Mouse (Mus musculus) midbrain, embryonic 14.5 days (tissue): ENCODE data around the gene Galnt18. TPM values are rescaled to one million over a fixed set of nuclear protein-coding genes. Genes with fewer than 3 reads are reported as not detected.

Source experiments
- ATAC-seq: fragments of 200-750 bp; cut with Nextera tagmentation; 2 replicates; pipeline ENCODE4 v1.8.0; 2017; ENCODE audit warnings: moderate number of reproducible peaks, moderate library complexity; ENCODE audit not compliant: low FRiP score, low TSS enrichment
- DNase-seq: peaks from one replicate; pipeline ENCODE4 v3.0.0-alpha.2; 2015
- H3K27ac ChIP-seq: fragments of 300-500 bp; sonication (generic); replicated peaks from 2 replicates; pipeline ENCODE4 v1.5.1; 2014; ENCODE audit warnings: mild to moderate bottlenecking, low read depth, low read length, moderate library complexity
- H3K27me3 ChIP-seq: fragments of 300-500 bp; sonication (generic); 2 replicates; pipeline ENCODE4 v1.6.1; 2014; ENCODE audit warnings: low read length, control low read depth, mixed read lengths; ENCODE audit not compliant: control insufficient read depth, insufficient read depth
- H3K36me3 ChIP-seq: fragments of 300-500 bp; sonication (generic); 2 replicates; pipeline ENCODE4 v1.6.1; 2014; ENCODE audit warnings: low read length, control low read depth; ENCODE audit not compliant: control insufficient read depth, insufficient read depth
- H3K4me1 ChIP-seq: fragments of 300-500 bp; sonication (generic); 2 replicates; pipeline ENCODE4 v1.6.1; 2014; ENCODE audit warnings: mild to moderate bottlenecking, antibody characterized with exemption, low read length, control low read depth; ENCODE audit not compliant: control insufficient read depth, insufficient read depth
- H3K4me2 ChIP-seq: fragments of 300-500 bp; sonication (generic); 2 replicates; pipeline ENCODE4 v1.6.1; 2014; ENCODE audit warnings: mild to moderate bottlenecking, low read length, moderate library complexity
- H3K4me3 ChIP-seq: fragments of 300-500 bp; sonication (generic); replicated peaks from 2 replicates; pipeline ENCODE4 v1.5.1; 2014; ENCODE audit warnings: low read depth, low read length
- H3K9ac ChIP-seq: fragments of 300-500 bp; sonication (generic); replicated peaks from 2 replicates; pipeline ENCODE4 v1.6.1; 2014; ENCODE audit warnings: mild to moderate bottlenecking, low read length, moderate library complexity
- H3K9me3 ChIP-seq: fragments of 300-500 bp; sonication (generic); 2 replicates; pipeline ENCODE4 v1.6.1; 2016; ENCODE audit warnings: low read length, control low read depth, mixed read lengths; ENCODE audit not compliant: control insufficient read depth
- WGBS: fragments of 180-500 bp; shearing (Covaris S2); extraction: QIAGEN DNeasy Blood & Tissue Kit; methylation state at CpG from one replicate; pipeline ENCODE4 v1.1.7; 2014; 5-methylcytosine and 5-hydroxymethylcytosine counted together
- polyA plus RNA-seq: library from polyadenylated mRNA; unstranded; fragments of >200 nt; fragmentation: Nextera tagmentation; extraction: Ambion mirVana; gene quantifications from 2 replicates; pipeline ENCODE4 v1.2.1, GENCODE M21; 2014

The Galnt18 gene
- polyA plus RNA-seq, 1 experiment from 2014 or later: 11.9 TPM

DNA sequence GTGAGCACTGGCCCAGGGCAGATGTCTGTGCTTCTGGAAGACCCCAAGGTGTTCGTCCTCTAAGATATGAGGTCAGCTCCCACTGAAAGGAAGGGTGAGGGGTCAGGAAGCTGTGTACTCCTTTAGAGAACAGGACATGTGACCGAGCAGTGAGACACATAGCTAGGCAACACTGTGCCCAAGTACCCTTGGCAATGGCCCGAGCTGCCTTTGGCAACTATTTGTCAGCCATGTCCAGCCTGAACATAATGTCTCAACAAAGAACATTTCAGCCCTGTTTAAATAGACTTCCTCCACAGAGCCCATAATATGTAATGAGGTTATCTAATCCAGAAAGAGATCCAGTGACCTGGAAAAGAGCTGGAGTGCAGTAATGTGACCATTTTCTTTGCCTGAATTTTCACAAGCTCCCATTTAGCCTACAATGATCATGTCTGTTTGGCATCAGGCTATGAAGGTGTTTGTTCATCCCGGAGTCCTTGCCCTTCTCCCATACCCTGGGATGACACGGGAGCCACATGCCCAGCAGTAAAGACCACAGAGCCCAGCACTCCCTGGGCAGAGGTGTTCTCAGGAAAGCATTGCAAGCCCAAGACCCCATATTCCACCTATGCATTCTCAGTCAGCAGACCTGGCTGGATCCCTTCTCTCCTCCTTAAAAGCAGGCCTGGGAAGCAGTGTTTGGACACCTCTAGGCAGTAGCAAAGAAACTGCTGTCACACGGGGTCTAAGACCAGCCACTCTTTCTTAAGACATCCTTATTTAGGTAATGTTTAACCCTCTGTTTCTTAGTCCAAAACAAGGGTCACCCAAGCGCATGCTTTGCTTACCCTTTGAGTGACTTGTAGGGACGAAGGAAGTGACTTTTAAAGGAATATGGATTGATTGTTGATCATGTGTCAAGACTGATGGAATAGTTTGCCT, 49.2 kb downstream of the Galnt18 start:
- no peaks in the 10 kb centered on the region for H3K9me3 ChIP-seq
- no peak overlapping the region for H3K4me2 ChIP-seq
- ATAC-seq (no peak), DNase-seq (no peak)
- WGBS: 90% methylated on average over 8 of the region's 8 CpGs
- no peak overlapping the region for H3K27ac ChIP-seq
- no peaks in the 10 kb centered on the region for H3K4me1 ChIP-seq
- no peak overlapping the region for H3K9ac ChIP-seq
- H3K27me3 ChIP-seq: no peaks in the 10 kb centered on the region
- H3K36me3 ChIP-seq: no peaks in the 10 kb centered on the region
- H3K4me3 ChIP-seq: no peak overlapping the region

DNA sequence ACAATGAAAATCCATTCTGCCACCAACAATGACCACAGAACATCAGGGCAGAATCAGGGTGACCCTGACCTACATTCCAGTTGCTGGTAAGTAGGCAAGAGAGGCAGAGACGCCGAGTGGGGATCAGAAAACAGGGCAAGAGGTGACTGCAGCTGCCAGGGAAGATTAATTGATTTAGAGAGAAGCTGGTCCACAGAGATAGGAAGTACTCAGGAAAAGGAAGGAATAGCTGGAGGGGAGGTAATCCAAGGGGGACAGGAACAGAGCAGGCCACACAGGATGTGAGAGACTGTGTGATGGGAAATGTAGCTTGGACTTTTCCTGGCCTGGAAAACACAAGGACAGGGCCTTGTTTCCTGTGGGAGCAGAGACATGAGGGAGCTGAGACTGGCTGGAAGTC, 52.8 kb downstream of the Galnt18 start:
- Histone ChIP-seq H3K36me3 (no peaks in the 10 kb centered on the region), H3K9ac (no peak overlapping the region), H3K27me3 (no peaks in the 10 kb centered on the region), H3K27ac (no peak overlapping the region), H3K4me2 (no peak overlapping the region), H3K4me1 (no peaks in the 10 kb centered on the region), H3K4me3 (no peak overlapping the region), H3K9me3 (no peaks in the 10 kb centered on the region)
- WGBS: 64% methylated on average over 2 of the region's 2 CpGs
- DNase-seq: no peak
- ATAC-seq: no peak

DNA sequence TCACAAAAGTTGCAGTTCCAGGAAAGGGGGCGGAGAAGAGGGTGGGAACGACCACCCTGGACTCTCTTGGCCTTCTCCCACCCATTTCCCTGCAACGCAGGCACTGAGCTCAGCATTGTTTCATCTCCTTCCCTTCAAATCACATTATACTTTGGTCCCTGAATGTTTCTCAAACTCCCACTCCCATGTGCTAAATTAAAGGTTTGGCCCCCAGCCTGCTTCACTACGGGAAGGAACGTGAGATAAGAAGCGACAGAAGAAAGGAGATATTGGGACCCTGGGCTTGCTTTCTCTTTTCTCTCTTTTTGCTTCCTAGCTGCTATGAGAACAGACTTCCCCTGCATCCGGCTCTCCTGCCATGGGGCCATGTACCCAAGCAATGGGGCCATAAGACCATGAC, 55.0 kb downstream of the Galnt18 start:
- Histone ChIP-seq H3K27ac (no peak overlapping the region), H3K36me3 (no peaks in the 10 kb centered on the region), H3K9ac (no peak overlapping the region), H3K27me3 (no peaks in the 10 kb centered on the region), H3K4me2 (no peak overlapping the region), H3K4me1 (no peaks in the 10 kb centered on the region), H3K4me3 (no peak overlapping the region), H3K9me3 (no peaks in the 10 kb centered on the region)
- 94% methylated on average over 7 of the region's 7 CpGs for whole genome bisulfite sequencing
- ATAC-seq (no peak), DNase-seq (no peak)

- Histone ChIP-seq H3K9ac (no peak overlapping the region), H3K4me2 (no peak overlapping the region), H3K4me1 (no peaks in the 10 kb centered on the region), H3K36me3 (no peaks in the 10 kb centered on the region), H3K9me3 (no peaks in the 10 kb centered on the region), H3K27ac (no peak overlapping the region), H3K27me3 (no peaks in the 10 kb centered on the region), H3K4me3 (no peak overlapping the region)
- 91% methylated on average over 4 of the region's 4 CpGs for WGBS
- no peak for DNase-seq
- ATAC-seq: no peak
Measured at GRCm38 (mm10) chr7:111724004-111724403, 55.8 kb downstream of the Galnt18 start.

DNA sequence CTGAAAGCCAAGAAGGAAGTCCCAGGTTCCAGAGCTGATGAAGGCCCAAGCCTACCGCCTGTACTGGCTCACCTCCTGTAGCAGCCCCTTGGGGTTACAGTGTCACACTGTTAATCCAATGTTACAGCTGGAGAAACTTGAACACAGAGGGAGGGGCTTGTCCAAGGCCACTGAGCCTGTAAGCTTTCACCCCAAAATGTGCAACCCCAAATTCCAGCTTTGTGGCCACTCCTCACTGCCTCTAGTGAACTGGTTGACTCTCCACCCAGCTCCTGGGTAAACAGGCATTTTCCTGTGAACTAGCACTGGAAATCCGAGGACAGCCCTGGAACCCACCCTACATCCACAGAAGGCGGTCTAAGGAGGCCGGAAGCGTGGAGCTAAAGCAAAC, 58.5 kb downstream of the Galnt18 start:
- H3K4me1 ChIP-seq: no peaks in the 10 kb centered on the region
- 83% methylated on average over 5 of the region's 5 CpGs for WGBS
- no peaks in the 10 kb centered on the region for H3K36me3 ChIP-seq
- H3K9ac ChIP-seq: no peak overlapping the region
- no peak overlapping the region for H3K27ac ChIP-seq
- no peaks in the 10 kb centered on the region for H3K27me3 ChIP-seq
- H3K4me2 ChIP-seq: no peak overlapping the region
- no peak for DNase-seq
- H3K9me3 ChIP-seq: no peaks in the 10 kb centered on the region
- ATAC-seq: no peak
- no peak overlapping the region for H3K4me3 ChIP-seq

- no peak overlapping the region for H3K9ac ChIP-seq
- H3K27ac ChIP-seq: no peak overlapping the region
- no peaks in the 10 kb centered on the region for H3K9me3 ChIP-seq
- H3K4me3 ChIP-seq: no peak overlapping the region
- ATAC-seq (no peak), DNase-seq (peak; percentile 52)
- no peaks in the 10 kb centered on the region for H3K36me3 ChIP-seq
- H3K4me2 ChIP-seq: no peak overlapping the region
- H3K4me1 ChIP-seq: no peaks in the 10 kb centered on the region
- WGBS: 76% methylated on average over 8 of the region's 8 CpGs
- H3K27me3 ChIP-seq: no peaks in the 10 kb centered on the region
Measured at GRCm38 (mm10) chr7:111720511-111721307, 59.1 kb downstream of the Galnt18 start.

DNA sequence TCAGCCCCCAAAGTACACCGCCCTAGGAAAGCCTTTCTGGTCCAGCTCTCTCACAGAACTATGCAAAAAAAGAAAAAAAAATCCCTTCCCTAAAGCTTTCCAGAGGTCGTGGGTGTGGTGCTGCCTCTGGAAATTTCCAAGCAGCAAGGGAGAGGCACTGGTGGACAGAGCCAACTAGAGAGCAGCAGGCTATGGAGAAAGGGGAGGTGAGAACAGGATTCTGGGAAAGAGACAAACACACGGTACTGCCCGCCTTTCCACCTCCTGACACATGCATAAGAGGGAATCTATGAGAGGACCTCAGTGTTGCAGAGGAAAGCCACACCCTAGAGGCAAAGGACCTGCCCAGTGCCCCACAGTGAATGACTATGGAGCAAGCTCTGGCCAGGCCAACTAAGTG, 60.9 kb downstream of the Galnt18 start:
- no peaks in the 10 kb centered on the region for H3K9me3 ChIP-seq
- H3K9ac ChIP-seq: no peak overlapping the region
- 74% methylated on average over 4 of the region's 4 CpGs for WGBS
- DNase-seq (no peak), ATAC-seq (no peak)
- no peaks in the 10 kb centered on the region for H3K36me3 ChIP-seq
- H3K4me2 ChIP-seq: no peak overlapping the region
- H3K27me3 ChIP-seq: no peaks in the 10 kb centered on the region
- no peak overlapping the region for H3K4me3 ChIP-seq
- no peak overlapping the region for H3K27ac ChIP-seq
- no peaks in the 10 kb centered on the region for H3K4me1 ChIP-seq

GRCm38 (mm10) chr7:111714639-111715360, 65.0 kb downstream of the Galnt18 start:
- Histone ChIP-seq H3K4me1 (no peaks in the 10 kb centered on the region), H3K9me3 (no peaks in the 10 kb centered on the region), H3K4me3 (no peak overlapping the region), H3K4me2 (no peak overlapping the region), H3K36me3 (no peaks in the 10 kb centered on the region), H3K27ac (no peak overlapping the region), H3K9ac (no peak overlapping the region), H3K27me3 (no peaks in the 10 kb centered on the region)
- WGBS: 86% methylated on average over 5 of the region's 5 CpGs
- ATAC-seq (no peak), DNase-seq (no peak)
